Mouse (Mus musculus) ES-Bruce4 (cell line): ENCODE data around the gene Fem1a. TPM values are rescaled to one million over a fixed set of nuclear protein-coding genes. Genes with fewer than 3 reads are reported as not detected.

Experiments used
- H3K27ac ChIP-seq: 2 replicates; pipeline ENCODE4 v1.5.1; 2012; ENCODE audit warnings: low read length, inconsistent platforms; ENCODE audit not compliant: insufficient read depth
- H3K27me3 ChIP-seq: 2 replicates; pipeline ENCODE4 v1.6.1; 2012; ENCODE audit warnings: mild to moderate bottlenecking, low read length, inconsistent platforms; ENCODE audit not compliant: control insufficient read depth, poor library complexity, insufficient read depth, severe bottlenecking
- H3K36me3 ChIP-seq: 2 replicates; pipeline ENCODE4 v1.6.1; 2012; ENCODE audit warnings: inconsistent platforms, mild to moderate bottlenecking, low read length, moderate library complexity; ENCODE audit not compliant: control insufficient read depth, poor library complexity, insufficient read depth, severe bottlenecking
- H3K4me1 ChIP-seq: one replicate; pipeline ENCODE4 v1.8.1; 2011; ENCODE audit warnings: low read length; ENCODE audit not compliant: control insufficient read depth, insufficient read depth
- H3K4me3 ChIP-seq: 2 replicates; pipeline ENCODE4 v1.5.1; 2011; ENCODE audit warnings: low read depth, mild to moderate bottlenecking, low read length
- H3K9ac ChIP-seq: 2 replicates; pipeline ENCODE4 v1.6.1; 2012; ENCODE audit warnings: low read depth, mild to moderate bottlenecking, inconsistent platforms; ENCODE audit not compliant: poor library complexity, severe bottlenecking
- H3K9me3 ChIP-seq: replicated peaks from 2 replicates; pipeline ENCODE4 v1.6.1; 2012; ENCODE audit warnings: mild to moderate bottlenecking, low read length, inconsistent platforms; ENCODE audit not compliant: control insufficient read depth, poor library complexity, insufficient read depth, severe bottlenecking
- CTCF ChIP-seq: IDR thresholded peaks from one replicate; pipeline ENCODE4 v1.8.1; 2011; ENCODE audit warnings: low read depth, low read length
- EP300 ChIP-seq: IDR thresholded peaks from 2 replicates; pipeline ENCODE4 v1.6.1; 2011; ENCODE audit warnings: low read depth, low read length; ENCODE audit not compliant: insufficient read depth
- POLR2A ChIP-seq: IDR thresholded peaks from one replicate; pipeline ENCODE4 v1.8.1; 2011; ENCODE audit warnings: low read length; ENCODE audit not compliant: insufficient read depth
- polyA plus RNA-seq: library from polyadenylated mRNA; stranded (reverse); fragments of >200 nt; gene quantifications from 2 replicates; pipeline ENCODE4 v1.2.4, GENCODE M21; 2011; ENCODE audit warnings: low read depth; ENCODE audit not compliant: missing spikeins, insufficient read depth, insufficient read length

The Fem1a gene
- polyA plus RNA-seq, 1 experiment = 4.9 TPM

DNA sequence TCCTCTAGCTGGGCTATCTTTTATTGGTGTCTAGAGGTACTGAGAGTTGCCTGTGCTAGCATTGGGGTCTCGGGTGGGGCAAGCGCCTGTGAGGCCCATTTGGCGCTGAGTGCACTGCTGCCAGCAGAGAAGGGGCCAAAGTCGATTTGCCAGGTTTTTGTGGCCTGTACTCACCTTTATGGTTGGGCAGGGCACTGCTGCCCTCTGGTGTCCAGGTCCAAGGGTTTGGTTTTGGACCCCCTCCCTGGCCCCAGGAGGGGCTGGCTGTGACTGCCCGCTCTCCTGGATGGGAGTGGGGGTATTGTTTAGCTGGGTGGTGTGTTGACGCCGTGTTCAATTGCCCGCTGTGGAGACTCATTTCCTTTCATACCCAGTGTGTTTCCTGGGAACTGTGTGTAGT is 49.2 kb downstream of the Fem1a start:
- Histone ChIP-seq H3K27me3 (no peaks in the 10 kb centered on the region), H3K4me1 (peaks cover 2% of the 10 kb centered on the region), H3K9me3 (no peaks in the 10 kb centered on the region), H3K27ac (no peak overlapping the region), H3K4me3 (no peak overlapping the region), H3K9ac (0 out of 2 replicates have a peak overlapping the region, but pooled peaks have one; percentile 78), H3K36me3 (peaks cover 40% of the 10 kb centered on the region)
- TF ChIP-seq CTCF (peak; percentile 41), EP300 (no peak)

DNA sequence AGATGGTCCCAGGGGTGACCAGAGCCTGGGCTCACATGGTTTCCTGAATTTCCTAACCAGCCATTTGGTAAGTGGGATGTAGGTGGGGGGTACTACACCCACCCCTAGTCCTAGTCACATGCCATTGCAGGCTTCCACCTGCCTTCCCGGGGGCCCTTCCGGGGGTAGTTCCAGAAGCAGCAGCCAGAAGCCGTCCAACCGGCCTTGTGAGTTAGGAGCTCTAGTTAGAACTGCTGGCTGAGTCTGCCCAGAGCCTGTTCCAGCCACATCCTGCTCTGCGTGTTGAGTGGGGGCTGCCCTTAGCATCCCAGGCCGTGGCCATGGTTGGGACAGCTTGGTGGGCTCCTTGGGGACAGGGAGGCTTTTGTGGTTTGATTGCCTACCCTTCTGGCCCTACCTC is 51.5 kb downstream of the Fem1a start:
- H3K36me3 ChIP-seq = peaks cover 59% of the 10 kb centered on the region
- H3K4me1 ChIP-seq = no peaks in the 10 kb centered on the region
- TF ChIP-seq CTCF = no peak
- no peaks in the 10 kb centered on the region for H3K9me3 ChIP-seq
- H3K27ac ChIP-seq = no peak overlapping the region
- no peak overlapping the region for H3K9ac ChIP-seq
- no peak overlapping the region for H3K4me3 ChIP-seq
- H3K27me3 ChIP-seq = no peaks in the 10 kb centered on the region

DNA sequence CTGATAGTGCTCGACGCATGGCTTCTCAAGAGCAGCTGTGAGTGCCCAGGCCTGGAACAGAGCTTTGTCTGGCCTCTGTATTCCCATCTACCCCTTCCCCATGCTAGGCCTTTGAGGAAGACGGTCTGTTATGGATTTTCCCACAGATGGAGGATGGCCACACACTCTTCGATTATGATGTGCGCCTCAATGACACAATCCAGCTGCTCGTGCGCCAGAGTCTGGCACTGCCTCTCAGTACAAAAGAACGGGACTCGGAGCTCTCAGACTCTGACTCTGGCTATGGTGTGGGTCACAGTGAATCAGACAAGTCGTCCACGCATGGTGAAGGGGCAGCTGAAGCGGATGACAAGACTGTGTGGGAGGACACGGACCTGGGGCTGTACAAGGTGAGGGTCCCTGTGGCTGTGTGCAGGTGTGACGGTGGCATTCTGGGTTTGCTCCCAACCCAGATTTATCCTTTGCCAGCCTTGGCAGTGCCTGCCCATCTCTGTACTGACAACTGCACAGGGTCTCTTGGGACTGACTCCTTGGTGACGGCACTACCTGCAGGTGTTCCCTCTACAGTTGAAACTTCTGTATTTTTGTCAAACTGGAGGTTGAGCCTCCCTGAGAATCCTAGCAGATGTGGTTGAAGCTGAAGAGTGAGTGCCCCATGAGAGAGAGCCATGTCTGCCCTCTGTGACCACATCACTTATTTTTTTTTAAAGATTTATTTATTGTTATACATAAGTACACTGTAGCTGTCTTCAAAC is 52.8 kb downstream of the Fem1a start:
- TF ChIP-seq EP300 (no peak), POLR2A (no peak)
- H3K27ac ChIP-seq = no peak overlapping the region
- H3K4me3 ChIP-seq = no peak overlapping the region
- no peak overlapping the region for H3K9ac ChIP-seq
- no peaks in the 10 kb centered on the region for H3K27me3 ChIP-seq
- peaks cover 70% of the 10 kb centered on the region for H3K36me3 ChIP-seq
- H3K9me3 ChIP-seq = no peaks in the 10 kb centered on the region
- no peaks in the 10 kb centered on the region for H3K4me1 ChIP-seq

Other genes with a start within 250 kb of the Fem1a start
- gene Sh3gl1, start 220.2 kb upstream of the Fem1a start, polyA plus RNA-seq = 52.3 and 57.0 TPM in 2 replicates
- gene Chaf1a, start 216.4 kb upstream of the Fem1a start, polyA plus RNA-seq = 33.6 and 38.5 TPM in 2 replicates
- gene Ubxn6, start 181.8 kb upstream of the Fem1a start, polyA plus RNA-seq = 38.4 and 38.7 TPM in 2 replicates
- gene Hdgfl2, start 177.2 kb upstream of the Fem1a start, polyA plus RNA-seq = 77.5 and 82.8 TPM in 2 replicates
- gene Plin4, start 147.0 kb upstream of the Fem1a start, polyA plus RNA-seq = 0.21 and 0.35 TPM in 2 replicates
- gene Plin5, start 139.2 kb upstream of the Fem1a start, polyA plus RNA-seq = 0.90 and 1.0 TPM in 2 replicates
- not detected in 2 replicates for gene Lrg1, start 134.8 kb upstream of the Fem1a start, polyA plus RNA-seq
- gene Sema6b, start 116.5 kb upstream of the Fem1a start, polyA plus RNA-seq = 2.1 and 2.5 TPM in 2 replicates
- 1.8 and 2.5 TPM in 2 replicates for gene Tnfaip8l1, start 94.3 kb upstream of the Fem1a start, polyA plus RNA-seq
- 37.4 and 48.4 TPM in 2 replicates for gene Mydgf, start 72.9 kb upstream of the Fem1a start, polyA plus RNA-seq
- gene Dpp9, start 37.9 kb upstream of the Fem1a start, polyA plus RNA-seq = 20.9 and 21.1 TPM in 2 replicates
- gene Ticam1, start 20.0 kb downstream of the Fem1a start, polyA plus RNA-seq = 4.0 and 4.7 TPM in 2 replicates
- 57.1 and 60.2 TPM in 2 replicates for gene Plin3, start 36.1 kb downstream of the Fem1a start, polyA plus RNA-seq
- not detected in 2 replicates for gene Arrdc5, start 43.5 kb downstream of the Fem1a start, polyA plus RNA-seq
- 162 and 174 TPM in 2 replicates for gene Uhrf1, start 46.5 kb downstream of the Fem1a start, polyA plus RNA-seq
- 9.5 and 11.5 TPM in 2 replicates for gene Kdm4b, start 69.3 kb downstream of the Fem1a start, polyA plus RNA-seq
- 149 and 159 TPM in 2 replicates for gene Ptprs, start 219.7 kb downstream of the Fem1a start, polyA plus RNA-seq